Mouse (Mus musculus): ENCODE results near the gene Adprhl1.

The Adprhl1 gene

DNA sequence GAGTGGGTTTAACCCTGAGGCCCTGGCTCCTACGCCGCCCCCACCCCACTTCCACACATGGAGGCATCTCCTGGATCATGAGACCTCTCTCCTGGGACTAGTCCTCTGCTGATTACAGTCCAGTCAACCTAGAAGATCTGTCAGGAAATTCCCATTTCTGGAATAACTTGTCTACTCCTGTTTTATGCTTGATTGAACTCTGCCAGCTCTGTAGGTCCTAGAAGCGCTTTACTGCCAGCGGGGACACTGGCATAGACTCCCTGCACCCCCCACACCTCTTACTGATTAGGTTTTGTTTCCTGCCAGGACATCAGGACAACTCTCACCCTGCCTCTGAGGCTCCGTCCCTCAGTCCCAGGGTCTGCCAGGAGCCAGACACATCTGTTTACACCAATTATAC is 56.5 kb downstream of the Adprhl1 start:
- no peak for DNase-seq (ENCODE audit: low spot score)

DNA sequence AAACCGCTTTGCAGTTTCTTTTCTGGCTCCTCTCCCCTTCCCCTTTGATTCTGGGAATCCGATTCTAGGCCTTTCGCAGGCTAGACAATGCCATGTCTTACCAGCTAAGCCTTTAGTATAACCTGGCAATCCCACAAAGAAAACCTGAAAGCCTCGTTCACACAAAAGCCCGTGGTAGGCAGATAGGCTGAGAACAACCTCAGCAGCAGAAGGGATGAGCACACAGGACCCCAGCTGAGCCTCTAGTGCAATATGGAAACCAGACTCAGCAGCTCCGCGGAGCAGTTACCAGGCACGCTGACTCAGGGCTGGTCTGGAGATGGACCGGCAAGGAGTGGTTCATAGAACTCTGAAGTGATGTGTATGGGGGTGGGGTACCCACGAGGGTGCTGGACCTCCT is 59.1 kb downstream of the Adprhl1 start:
- no peak for DNase-seq (ENCODE audit: low spot score)

DNA sequence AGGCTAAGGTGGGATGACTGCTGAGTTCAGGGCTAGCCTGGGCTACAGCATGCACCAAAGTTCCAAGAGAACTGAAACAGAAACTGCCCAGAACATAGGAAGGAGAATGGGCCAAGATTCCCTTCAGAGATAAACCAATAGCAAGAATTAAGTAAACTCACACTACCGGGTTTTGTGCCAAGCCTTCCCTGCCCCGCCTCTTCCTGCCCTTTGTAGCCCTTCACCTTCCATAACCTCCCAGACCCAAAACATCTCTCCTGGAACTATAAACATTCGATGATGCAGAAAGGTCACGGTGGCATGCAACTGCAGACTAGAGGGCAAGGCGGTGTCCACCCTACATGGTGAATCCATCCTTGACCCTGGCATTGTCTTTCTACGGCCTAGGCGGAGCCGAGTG is 63.7 kb downstream of the Adprhl1 start:
- no peak for DNase-seq (ENCODE audit: low spot score)

DNA sequence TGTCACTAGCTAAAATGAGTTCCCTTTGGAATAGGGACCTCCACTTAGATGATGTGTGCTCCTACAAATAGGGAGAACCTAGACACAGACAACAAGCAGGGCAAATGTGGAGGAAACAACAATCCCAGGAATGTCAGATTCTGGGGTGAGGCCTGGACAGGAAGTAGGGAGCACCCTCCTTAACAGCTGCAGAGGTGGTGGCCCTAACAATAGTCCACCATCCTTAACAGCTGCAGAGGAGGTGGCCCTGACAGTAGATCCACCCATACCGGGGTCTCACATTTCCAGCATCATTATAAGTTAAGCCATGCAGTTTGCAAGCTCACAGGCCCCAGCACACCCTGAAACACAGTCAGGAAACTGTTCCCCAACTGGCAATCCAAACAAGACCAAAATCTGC is 65.1 kb downstream of the Adprhl1 start:
- no peak for DNase-seq (ENCODE audit: low spot score)

DNA sequence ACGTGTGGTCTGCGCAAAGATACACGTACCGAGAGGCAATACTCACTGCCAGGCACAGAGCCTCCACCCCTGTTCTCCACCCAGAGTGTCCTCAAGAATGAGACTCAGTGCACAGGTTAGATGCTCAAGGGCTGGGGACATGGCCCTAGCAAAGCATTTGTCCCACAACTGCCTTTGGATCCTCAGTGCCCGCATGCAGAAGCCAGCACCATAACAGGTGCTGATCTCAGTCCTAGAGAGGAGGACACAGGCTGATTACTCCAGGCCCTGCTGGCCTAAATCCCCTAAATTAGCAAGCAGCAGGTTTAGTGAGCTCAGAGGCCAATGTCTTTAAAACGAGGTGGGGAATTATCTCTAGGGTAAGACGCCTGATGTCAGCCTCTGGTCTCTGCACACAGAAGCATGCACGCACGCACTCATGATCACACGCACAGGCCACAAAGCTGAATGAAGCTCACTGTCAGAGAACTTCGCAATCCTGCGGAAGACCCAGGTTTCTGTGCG is 65.9 kb downstream of the Adprhl1 start:
- no peak for DNase-seq (ENCODE audit: low spot score)

DNA sequence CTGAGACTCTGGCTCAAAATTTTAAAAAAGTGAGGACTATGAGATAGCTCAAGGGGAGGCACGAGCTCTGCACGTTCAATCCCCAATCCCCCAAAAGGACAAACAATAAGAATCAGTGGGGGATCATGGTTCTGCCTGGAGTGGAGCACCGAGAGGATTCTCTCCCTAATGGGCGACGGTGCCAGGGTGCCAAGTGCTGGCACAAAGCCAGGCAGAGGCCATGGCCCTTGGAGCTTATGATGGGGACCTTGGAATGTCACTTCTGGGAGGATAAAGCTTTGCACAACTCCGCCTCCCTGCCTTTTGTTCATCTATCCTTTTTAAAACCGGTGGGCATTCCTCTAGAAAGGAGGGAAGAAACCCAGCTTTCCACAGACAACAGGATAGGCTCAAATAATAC is 66.3 kb downstream of the Adprhl1 start:
- DNase-seq (ENCODE audit: low spot score) = no peak

DNA sequence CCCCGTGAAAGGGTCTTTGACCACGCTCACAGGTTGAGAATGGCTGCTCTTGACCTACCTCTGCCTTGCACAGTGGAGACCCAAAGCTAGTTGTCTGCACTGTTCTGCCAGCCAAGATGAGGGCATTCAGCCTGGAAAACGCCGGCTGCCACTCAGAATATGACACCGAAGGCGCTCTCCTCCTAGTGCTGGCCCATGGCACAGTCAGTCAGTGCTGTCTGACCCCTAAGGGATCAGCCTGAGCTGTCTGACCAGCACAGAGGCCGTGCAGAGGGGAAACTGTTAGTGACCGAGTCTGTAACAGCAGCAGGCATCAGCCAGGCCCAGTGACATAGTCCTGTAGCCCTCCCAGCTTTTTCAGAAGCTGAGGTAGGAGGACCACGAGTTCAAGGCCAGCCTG is 66.7 kb downstream of the Adprhl1 start:
- no peak for DNase-seq (ENCODE audit: low spot score)

DNA sequence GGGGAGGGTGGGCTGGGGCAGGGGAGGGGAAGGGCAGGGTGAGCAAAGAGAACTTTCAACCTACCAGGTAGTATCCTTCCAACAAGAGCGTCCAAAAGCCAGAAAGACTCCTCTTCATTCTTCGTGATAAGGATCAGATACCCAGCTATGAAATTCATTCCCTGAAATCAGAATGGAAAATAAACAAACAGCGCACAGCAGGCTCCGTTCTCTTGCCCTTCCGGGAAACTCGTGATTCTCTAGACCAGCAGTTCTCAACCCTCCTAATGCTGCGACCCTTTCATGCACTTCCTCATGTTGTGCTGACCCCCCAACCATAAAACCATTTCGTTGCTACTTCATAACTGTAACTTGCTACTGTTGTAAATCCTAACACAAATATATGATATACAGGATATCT is 67.1 kb downstream of the Adprhl1 start:
- DNase-seq (ENCODE audit: low spot score) = no peak

DNA sequence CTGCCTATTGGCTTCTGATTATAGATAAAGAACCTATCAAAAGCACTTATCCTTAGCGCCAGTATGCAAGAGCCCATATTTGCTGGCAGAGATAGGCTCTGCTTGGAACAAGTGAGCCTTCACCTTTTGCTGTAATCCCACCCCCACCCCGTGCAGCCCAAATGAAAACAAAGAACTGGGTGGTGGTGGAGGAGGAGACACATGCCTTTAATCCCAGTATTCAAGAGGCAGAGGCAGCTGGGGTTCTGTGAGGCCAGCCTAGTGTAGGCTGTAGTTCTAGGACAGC is 72.3 kb downstream of the Adprhl1 start:
- no peak for DNase-seq (ENCODE audit: low spot score)

DNA sequence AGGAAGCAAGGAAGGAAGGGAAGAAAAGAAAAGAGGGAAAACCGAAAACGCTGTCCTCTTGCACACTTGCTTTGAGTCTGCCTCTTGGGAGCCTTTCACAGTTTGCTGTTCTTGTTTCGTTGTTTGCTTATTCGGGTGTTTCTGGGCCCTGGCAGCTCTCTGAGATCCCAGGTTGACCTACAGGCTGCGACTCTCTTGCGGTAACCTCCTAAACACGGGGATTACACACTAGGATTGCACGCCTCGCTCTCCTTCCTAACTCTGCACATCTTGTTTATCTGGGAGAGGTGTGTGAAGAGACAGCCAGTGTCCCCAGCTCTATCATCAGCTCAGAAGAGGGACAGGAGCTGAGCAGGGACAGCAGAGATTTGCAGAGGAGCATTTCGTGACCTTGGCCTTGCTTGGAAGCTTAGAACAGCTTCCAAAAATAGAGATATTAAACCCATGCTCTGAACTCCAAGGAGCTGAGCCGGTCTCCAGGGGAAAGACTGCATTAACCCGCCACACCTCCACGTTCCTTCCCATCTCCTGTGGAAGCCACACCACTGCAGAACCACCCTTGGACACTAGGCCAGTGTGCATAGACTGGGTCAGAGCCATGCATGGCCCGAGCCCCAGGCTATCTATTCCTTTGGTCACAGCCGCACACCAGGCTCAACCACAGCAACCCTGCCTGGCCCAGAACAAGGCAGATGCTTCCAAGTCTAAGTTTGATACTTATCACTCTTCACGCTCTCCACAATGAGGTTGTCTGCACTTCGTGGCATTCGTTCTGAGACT is 72.9 kb downstream of the Adprhl1 start:
- no peak for DNase-seq (ENCODE audit: low spot score)

DNA sequence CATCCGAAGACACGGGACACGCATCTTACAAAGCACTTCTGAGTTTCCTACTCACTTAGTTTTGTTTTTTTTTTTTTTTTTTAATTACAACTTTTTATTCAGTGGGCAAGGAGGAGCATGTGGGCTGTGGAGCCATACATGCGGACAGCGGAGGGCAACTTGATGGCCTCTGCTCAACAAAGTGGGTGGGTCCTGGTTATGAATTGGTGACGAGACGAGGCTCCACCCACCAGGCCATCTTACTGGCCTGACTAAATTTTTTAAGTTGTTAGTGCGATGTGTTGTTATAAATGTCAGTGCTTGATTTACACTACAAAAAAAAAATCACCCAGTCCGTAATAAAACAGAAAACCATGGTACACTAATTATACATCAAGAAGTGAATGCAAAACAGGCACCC is 73.6 kb downstream of the Adprhl1 start:
- DNase-seq (ENCODE audit: low spot score) = no peak

DNA sequence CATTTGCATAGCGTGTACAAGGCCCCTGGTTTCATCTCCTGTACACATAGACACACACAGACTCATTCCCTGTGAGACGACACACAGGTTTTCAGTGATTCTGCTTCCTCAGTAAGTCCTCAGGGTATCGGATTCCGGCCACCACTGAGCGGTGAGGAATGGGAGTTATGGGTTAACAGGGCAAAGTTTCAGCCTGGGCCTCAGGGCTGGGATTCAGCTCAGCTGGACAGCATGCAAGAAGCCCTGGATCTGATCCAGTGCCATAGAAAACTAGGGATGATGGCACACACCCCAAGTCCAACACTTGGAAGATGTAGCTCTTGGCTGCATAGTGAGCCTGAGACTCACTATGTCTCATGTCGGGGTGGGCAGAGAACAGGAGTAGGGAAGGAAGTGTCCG is 74.0 kb downstream of the Adprhl1 start:
- DNase-seq (ENCODE audit: low spot score) = no peak

DNA sequence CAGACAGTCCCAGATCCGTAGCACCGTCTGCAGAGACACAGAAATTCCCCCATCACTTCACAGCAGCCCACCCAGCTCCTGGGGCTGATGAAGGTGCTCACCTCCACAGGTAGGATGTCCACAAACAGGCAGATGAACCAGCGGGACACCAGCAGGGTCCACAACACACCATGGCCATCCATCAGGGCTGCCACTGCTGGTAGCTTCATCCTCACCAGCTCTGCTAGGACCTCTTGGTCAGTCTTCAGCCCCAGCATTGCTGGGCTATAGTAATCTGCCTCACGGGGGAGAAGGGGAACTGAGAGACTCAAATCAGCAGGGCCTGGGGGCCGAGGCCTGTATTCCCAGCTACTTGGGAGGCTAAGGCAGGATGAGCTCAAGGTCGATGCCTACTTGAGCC is 74.5 kb downstream of the Adprhl1 start:
- DNase-seq (ENCODE audit: low spot score) = no peak

DNA sequence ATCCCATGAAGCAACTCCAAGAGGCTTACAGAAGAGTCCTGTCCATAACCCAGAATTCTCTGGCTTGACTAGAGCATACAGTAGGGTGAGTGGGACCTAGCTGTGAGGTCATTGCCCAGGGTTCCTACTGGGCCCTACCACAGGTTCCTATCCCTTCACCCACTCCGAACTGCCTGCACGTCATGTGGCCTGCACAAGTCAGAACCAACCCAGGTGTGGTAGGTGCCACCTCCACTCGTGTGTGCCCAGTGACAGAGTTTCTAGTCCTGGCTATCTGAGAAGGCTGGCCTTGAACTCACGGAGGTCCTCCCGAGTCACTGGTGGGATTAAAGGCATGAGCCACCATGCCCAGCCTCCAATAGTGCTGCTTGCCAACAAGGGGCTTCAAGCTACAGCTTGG is 75.8 kb downstream of the Adprhl1 start:
- DNase-seq (ENCODE audit: low spot score) = no peak

DNA sequence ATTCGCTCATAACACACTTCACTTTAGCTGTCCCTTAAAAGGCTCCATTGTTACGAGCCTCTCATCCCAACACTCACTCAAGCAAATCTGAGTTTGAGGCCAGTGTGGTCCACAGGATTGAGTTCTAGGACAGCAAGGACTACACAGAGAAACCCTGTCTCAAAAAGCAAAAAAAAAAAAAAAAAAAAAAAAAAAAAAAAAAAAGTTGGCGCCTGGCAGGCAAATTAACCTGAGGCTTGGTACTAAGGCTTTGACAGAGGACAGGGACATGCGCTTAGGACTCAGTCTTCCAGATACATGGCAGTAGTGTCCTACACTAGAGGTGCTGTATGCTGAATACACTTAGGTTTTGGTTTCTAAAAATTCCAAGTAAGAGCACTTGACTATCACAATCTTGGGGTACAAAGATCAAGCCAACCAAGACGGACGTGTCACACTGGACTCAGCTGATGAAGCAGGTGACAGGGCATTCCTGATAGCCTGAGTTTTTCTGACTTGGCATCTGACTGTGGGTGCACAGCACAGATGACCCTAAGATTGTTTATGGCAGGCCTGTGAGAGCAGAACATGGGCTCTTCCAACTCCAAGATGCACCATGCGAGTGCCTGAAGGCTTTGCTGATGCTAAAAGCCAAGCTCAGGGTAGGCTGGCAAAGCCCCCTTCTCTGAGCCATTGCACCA is 76.6 kb downstream of the Adprhl1 start:
- DNase-seq (ENCODE audit: low spot score) = no peak

DNA sequence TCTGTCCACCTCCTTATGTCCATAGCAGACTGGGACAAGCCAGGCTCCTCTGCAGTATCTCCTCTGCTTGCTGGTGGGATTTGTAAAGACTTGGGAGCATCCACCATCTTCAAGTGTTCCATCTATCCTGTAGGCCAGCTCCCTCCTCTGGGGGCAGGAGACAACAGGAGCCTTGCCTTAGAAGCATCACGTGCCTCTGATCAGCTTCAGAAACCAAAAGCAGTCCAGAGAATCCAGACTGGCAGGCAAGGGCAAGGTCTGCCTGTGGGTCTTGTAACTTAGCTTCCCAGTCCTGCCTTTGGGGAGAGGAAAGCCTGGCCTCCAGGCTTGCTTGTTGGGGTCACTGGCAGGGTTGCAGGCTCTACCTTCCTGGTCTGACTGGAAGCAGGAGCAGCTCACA is 78.3 kb downstream of the Adprhl1 start:
- no peak for DNase-seq (ENCODE audit: low spot score)

DNA sequence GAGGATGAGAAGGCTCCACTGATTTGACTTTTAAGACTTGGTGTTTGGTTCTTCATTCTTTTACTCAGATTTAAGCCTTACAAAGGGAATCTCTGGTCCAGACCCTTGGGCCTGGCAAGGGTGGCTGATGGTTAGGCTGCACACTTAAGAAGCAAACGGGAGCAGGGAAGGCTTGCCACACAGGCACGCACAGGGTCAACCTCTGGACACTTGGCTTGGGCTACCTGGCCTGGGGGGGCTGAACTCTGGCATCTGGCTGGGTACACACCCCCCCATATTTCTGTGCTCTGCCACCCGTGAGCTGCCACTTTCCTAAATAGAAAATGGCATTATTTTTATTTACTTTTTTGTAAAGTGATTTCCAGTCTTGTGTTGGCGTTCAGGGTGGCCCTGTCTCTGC is 79.2 kb downstream of the Adprhl1 start:
- DNase-seq (ENCODE audit: low spot score) = no peak

DNA sequence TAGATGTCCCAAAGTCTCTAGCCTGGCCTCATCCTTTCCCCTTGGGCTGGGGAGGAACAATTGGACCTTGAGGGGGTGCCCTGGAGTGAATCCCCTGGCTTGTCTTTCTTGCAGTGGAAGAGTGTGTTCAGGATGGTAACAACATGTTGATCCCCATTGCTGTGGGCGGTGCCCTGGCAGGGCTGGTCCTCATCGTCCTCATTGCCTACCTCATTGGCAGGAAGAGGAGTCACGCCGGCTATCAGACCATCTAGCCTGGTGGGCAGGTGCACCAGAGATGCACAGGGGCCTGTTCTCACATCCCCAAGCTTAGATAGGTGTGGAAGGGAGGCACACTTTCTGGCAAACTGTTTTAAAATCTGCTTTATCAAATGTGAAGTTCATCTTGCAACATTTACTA is 79.7 kb downstream of the Adprhl1 start:
- DNase-seq (ENCODE audit: low spot score) = no peak
